Mouse (Mus musculus): ENCODE measurements around the gene Pacsin1. TPM values are rescaled to one million over a fixed set of nuclear protein-coding genes. Genes with fewer than 3 reads are reported as not detected.

Gene Pacsin1
- polyA plus RNA-seq, 1 experiment from 2014 or later = 1.8 TPM

DNA sequence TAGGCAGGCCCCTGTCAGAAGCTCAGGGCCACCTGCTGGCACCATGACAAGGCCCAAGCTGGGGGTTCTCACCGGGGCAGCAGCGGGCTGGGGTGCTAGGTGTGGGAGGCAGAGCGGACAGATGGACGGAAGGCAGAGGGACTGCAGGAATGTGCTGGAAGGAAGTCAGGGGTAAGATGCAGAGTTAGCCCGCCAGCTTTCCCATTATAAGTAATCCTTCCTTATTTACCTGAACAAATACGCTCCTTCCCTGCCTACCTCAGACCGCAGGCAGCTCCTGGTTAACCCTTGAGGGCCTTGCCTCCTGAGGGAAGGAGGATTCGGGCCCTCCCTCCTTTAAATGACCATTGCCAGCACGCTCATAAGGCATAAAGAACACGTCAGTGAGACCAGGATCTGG is 73.5 kb downstream of the Pacsin1 start, which contains the start of gene Spdef:
TSS of gene Spdef (minus strand) at position 186 of the 400 bp plus-strand sequence.
- Histone ChIP-seq H3K4me2 (replicated peaks; ENCODE audit: low read depth, low read length) (peak within 1 kb of the TSS; percentile 30), H3K9ac (replicated peaks; ENCODE audit: low read depth, low read length) (no peak within 1 kb of the TSS; the same call in 1 of the 2 replicates), H3K27me3 (ENCODE audit: control insufficient read depth, insufficient read depth, low read length) (no peaks in the 10 kb centered on the region), H3K4me3 (ENCODE audit: low read depth, low read length) (peak within 1 kb of the TSS; percentile 23), H3K4me1 (ENCODE audit: control insufficient read depth, insufficient read depth, low read length) (peaks cover 17% of the 10 kb centered on the region), H3K27ac (ENCODE audit: low read length) (peak within 1 kb of the TSS; percentile 44; the same call in 1 of the 2 replicates), H3K36me3 (ENCODE audit: control insufficient read depth, insufficient read depth, low read length) (no peaks in the 10 kb centered on the region), H3K9me3 (ENCODE audit: control insufficient read depth, low read depth, low read length) (no peaks in the 10 kb centered on the region; the same call in 1 of the 2 replicates)
- 57% methylated on average over 10 of the region's 10 CpGs for WGBS
- ATAC-seq (ENCODE audit: insufficient number of reproducible peaks, insufficient read depth, low FRiP score, low read depth) = no peak

DNA sequence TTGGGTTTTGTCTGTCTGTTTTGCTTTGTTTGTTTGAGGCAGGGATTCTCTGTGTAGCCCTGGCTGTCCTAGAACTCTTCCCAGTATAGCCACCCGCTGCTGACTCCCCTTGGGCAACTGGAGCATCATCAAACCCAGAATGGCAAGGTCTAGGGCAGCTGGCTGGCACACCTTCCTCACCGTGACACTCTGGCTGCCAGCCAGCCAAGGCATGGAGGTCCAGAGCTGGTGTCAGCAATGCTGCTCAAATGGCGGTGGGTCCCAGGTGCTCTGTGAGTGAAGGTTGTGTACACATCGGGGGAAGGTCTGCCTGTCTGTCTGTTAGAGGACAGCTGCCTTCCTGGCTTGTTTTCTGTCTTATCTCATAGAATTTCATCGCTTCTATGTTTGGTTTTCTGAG is 76.8 kb downstream of the Pacsin1 start:
- WGBS = 53% methylated on average over 5 of the region's 5 CpGs
- Histone ChIP-seq H3K9me3 (ENCODE audit: control insufficient read depth, low read depth, low read length) (no peaks in the 10 kb centered on the region; the same call in 1 of the 2 replicates), H3K36me3 (ENCODE audit: control insufficient read depth, insufficient read depth, low read length) (no peaks in the 10 kb centered on the region), H3K9ac (replicated peaks; ENCODE audit: low read depth, low read length) (no peak overlapping the region), H3K27ac (ENCODE audit: low read length) (no peak overlapping the region), H3K4me2 (replicated peaks; ENCODE audit: low read depth, low read length) (no peak overlapping the region), H3K4me3 (ENCODE audit: low read depth, low read length) (no peak overlapping the region), H3K4me1 (ENCODE audit: control insufficient read depth, insufficient read depth, low read length) (peaks cover 5% of the 10 kb centered on the region; the same call in 1 of the 2 replicates), H3K27me3 (ENCODE audit: control insufficient read depth, insufficient read depth, low read length) (no peaks in the 10 kb centered on the region)
- no peak for ATAC-seq (ENCODE audit: insufficient number of reproducible peaks, insufficient read depth, low FRiP score, low read depth)

DNA sequence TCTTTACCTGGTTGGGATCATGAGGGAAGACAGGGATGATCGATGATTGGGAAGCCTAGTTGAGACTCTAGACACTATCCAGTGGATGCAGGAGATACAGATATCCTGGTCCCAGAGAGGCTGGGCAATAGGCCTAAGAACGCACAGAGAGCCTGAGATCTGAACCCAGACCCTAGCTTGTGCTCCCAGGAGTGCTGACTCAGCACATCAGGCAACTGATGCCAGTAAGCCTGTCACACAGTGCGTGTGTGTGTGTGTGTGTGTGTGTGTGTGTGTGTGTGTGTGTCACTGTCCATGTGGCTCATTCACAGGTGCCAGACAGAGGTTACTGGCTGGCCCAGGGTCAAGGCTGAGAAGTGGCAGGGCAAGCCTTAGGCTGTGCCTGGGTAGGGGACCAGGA is 77.4 kb downstream of the Pacsin1 start:
- Histone ChIP-seq H3K4me1 (ENCODE audit: control insufficient read depth, insufficient read depth, low read length) (peaks cover 5% of the 10 kb centered on the region; the same call in 1 of the 2 replicates), H3K4me3 (ENCODE audit: low read depth, low read length) (no peak overlapping the region), H3K9ac (replicated peaks; ENCODE audit: low read depth, low read length) (no peak overlapping the region), H3K27me3 (ENCODE audit: control insufficient read depth, insufficient read depth, low read length) (no peaks in the 10 kb centered on the region), H3K9me3 (ENCODE audit: control insufficient read depth, low read depth, low read length) (no peaks in the 10 kb centered on the region; the same call in 1 of the 2 replicates), H3K36me3 (ENCODE audit: control insufficient read depth, insufficient read depth, low read length) (no peaks in the 10 kb centered on the region), H3K27ac (ENCODE audit: low read length) (no peak overlapping the region), H3K4me2 (replicated peaks; ENCODE audit: low read depth, low read length) (no peak overlapping the region)
- no peak for ATAC-seq (ENCODE audit: insufficient number of reproducible peaks, insufficient read depth, low FRiP score, low read depth)
- 82% methylated on average over 3 of the region's 3 CpGs for whole genome bisulfite sequencing

DNA sequence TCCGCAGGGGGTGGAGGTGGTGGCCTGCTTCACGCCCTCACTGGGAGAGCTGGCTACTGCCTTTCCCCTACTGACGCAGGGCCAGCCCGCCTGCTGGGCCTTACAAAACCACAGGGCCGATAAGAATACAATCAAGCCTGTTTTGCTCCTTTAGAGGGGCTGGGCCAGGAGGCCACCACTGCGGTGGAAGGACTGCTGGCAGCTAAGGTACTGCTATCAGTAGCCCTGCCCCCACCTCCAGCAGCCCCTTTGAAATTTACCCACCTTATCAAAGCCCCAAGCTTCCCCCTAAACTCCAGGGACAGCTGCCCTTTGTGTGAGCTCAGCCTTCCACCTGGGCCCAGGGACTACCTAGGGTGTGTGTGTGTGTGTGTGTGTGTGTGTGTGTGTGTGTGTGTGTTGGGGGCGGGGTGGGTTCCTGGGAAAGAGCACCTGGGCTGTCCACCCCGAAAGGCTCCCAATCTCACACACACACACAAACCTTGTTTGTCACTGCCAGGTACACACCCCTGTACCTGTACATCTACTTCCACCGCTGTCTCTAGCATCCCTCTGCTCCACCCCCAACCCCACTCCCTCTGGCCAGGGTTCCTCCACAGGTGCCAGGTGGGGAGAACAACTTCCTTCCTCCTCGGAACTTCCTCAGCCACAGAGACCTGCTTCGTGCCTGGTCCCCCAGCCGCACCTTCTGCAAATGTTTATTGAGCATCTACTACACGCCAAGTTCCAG is 79.2 kb downstream of the Pacsin1 start:
- Histone ChIP-seq H3K4me1 (ENCODE audit: control insufficient read depth, insufficient read depth, low read length) (peaks cover 5% of the 10 kb centered on the region; the same call in 1 of the 2 replicates), H3K27me3 (ENCODE audit: control insufficient read depth, insufficient read depth, low read length) (no peaks in the 10 kb centered on the region), H3K9ac (replicated peaks; ENCODE audit: low read depth, low read length) (no peak overlapping the region), H3K36me3 (ENCODE audit: control insufficient read depth, insufficient read depth, low read length) (no peaks in the 10 kb centered on the region), H3K4me3 (ENCODE audit: low read depth, low read length) (no peak overlapping the region), H3K27ac (ENCODE audit: low read length) (peak overlapping the region; percentile 63; the same call in 1 of the 2 replicates), H3K9me3 (ENCODE audit: control insufficient read depth, low read depth, low read length) (no peaks in the 10 kb centered on the region; the same call in 1 of the 2 replicates), H3K4me2 (replicated peaks; ENCODE audit: low read depth, low read length) (no peak overlapping the region)
- 20% methylated on average over 13 of the region's 13 CpGs for WGBS
- ATAC-seq (ENCODE audit: insufficient number of reproducible peaks, insufficient read depth, low FRiP score, low read depth) = peak; percentile 87

DNA sequence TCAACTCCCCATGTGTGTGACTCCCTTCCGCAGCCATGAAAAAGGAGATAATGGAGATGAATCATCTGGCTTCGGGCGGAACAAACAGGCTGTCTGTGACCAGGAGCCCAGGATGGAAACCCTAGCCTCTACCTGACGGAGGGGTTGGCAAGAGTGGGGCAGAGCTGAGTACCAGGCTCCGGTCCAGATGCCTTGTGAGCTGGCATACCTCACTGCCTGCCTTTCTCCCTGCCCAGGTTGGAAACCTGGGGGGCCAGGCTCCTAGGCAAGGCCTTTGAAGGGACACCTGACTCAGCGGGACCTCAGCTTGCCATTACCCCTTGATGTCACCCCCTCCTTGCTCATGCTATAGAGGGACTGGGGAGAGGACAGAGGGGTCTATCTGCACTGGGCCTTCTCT is 85.7 kb downstream of the Pacsin1 start:
- no peaks in the 10 kb centered on the region for H3K36me3 ChIP-seq (ENCODE audit: control insufficient read depth, insufficient read depth, low read length)
- H3K27me3 ChIP-seq (ENCODE audit: control insufficient read depth, insufficient read depth, low read length) = no peaks in the 10 kb centered on the region
- no peak overlapping the region for H3K9ac ChIP-seq (replicated peaks; ENCODE audit: low read depth, low read length)
- ATAC-seq (ENCODE audit: insufficient number of reproducible peaks, insufficient read depth, low FRiP score, low read depth) = no peak
- H3K4me2 ChIP-seq (replicated peaks; ENCODE audit: low read depth, low read length) = no peak overlapping the region
- no peak overlapping the region for H3K4me3 ChIP-seq (ENCODE audit: low read depth, low read length)
- H3K4me1 ChIP-seq (ENCODE audit: control insufficient read depth, insufficient read depth, low read length) = no peaks in the 10 kb centered on the region
- H3K9me3 ChIP-seq (ENCODE audit: control insufficient read depth, low read depth, low read length) = no peaks in the 10 kb centered on the region
- WGBS = 87% methylated on average over 6 of the region's 6 CpGs
- H3K27ac ChIP-seq (ENCODE audit: low read length) = no peak overlapping the region

DNA sequence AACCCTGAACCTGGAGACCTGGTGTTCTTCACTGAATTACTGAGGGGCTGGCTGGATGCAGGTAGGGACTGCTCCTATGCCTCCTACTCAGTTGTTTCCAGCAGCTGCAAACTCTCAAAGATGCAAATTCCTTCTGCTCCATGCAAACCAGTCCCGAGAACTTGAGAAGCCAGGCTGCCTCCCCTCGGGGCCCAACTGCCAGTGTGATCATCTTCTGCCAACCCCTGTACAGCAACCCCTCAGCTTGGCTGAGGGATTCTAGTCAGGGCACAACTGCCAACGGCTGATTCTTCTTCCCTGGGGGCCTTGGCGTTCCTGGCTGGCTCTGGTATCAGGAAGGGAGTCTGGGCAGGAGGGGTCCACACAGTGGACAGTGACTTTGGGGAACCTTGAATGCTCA is 91.1 kb downstream of the Pacsin1 start:
- no peak overlapping the region for H3K4me3 ChIP-seq (ENCODE audit: low read depth, low read length)
- no peaks in the 10 kb centered on the region for H3K27me3 ChIP-seq (ENCODE audit: control insufficient read depth, insufficient read depth, low read length)
- no peak overlapping the region for H3K27ac ChIP-seq (ENCODE audit: low read length)
- no peak overlapping the region for H3K9ac ChIP-seq (replicated peaks; ENCODE audit: low read depth, low read length)
- H3K9me3 ChIP-seq (ENCODE audit: control insufficient read depth, low read depth, low read length) = no peaks in the 10 kb centered on the region
- 0 out of 2 replicates have a peak, but pooled peaks cover 4% of the 10 kb centered on the region for H3K4me1 ChIP-seq (ENCODE audit: control insufficient read depth, insufficient read depth, low read length)
- WGBS = 43% methylated on average over 4 of the region's 4 CpGs
- no peaks in the 10 kb centered on the region for H3K36me3 ChIP-seq (ENCODE audit: control insufficient read depth, insufficient read depth, low read length)
- no peak for ATAC-seq (ENCODE audit: insufficient number of reproducible peaks, insufficient read depth, low FRiP score, low read depth)
- no peak overlapping the region for H3K4me2 ChIP-seq (replicated peaks; ENCODE audit: low read depth, low read length)

DNA sequence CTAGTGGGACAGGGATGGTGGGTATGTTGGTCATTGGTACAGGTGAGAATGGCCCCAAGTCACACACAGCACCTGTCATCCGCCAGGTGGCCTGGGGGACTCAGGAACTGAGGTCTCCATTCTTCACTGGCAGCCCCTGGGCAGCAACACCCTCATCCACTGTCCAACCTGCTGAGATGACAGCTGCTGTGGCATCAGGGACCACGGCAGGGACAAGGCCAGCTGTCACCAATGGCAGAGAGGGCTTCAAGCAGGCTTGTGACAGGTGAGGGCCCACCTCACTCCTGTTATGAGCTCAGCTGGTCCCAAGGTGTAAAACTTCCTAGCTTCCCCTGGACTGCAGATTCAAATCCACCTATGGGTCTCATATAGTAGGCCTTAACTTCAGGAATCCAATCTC is 92.8 kb downstream of the Pacsin1 start:
- H3K4me1 ChIP-seq (ENCODE audit: control insufficient read depth, insufficient read depth, low read length) = 0 out of 2 replicates have a peak, but pooled peaks cover 4% of the 10 kb centered on the region
- H3K36me3 ChIP-seq (ENCODE audit: control insufficient read depth, insufficient read depth, low read length) = no peaks in the 10 kb centered on the region
- H3K27me3 ChIP-seq (ENCODE audit: control insufficient read depth, insufficient read depth, low read length) = no peaks in the 10 kb centered on the region
- no peak overlapping the region for H3K4me3 ChIP-seq (ENCODE audit: low read depth, low read length)
- no peak for ATAC-seq (ENCODE audit: insufficient number of reproducible peaks, insufficient read depth, low FRiP score, low read depth)
- no peak overlapping the region for H3K27ac ChIP-seq (ENCODE audit: low read length)
- H3K9me3 ChIP-seq (ENCODE audit: control insufficient read depth, low read depth, low read length) = no peaks in the 10 kb centered on the region
- 87% methylated on average over 2 of the region's 2 CpGs for WGBS
- no peak overlapping the region for H3K4me2 ChIP-seq (replicated peaks; ENCODE audit: low read depth, low read length)
- no peak overlapping the region for H3K9ac ChIP-seq (replicated peaks; ENCODE audit: low read depth, low read length)

DNA sequence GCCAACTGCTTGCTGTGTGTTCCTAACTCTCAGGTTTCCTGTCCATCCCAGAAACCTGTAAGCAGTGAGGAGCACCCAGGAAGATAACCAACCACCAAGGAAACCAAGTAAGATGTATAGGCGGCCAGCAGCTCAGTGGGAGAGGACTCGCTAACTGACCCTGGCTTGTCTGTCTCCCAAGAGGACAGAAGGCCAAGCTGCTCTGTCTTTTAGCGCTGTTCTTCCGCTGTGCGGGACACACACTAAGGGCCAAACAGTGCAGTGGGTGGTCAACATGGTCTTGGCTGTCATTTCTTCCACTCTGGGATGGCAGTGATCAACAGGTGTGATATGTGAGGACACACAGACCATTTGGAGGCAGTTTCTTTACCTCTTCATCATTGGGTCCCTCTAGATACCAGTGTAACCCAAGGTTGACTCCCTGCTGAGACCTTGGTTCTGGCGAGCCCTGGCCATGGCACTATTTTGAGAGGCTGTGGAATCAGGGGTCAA is 95.2 kb downstream of the Pacsin1 start:
- Histone ChIP-seq H3K36me3 (ENCODE audit: control insufficient read depth, insufficient read depth, low read length) (no peaks in the 10 kb centered on the region), H3K27me3 (ENCODE audit: control insufficient read depth, insufficient read depth, low read length) (no peaks in the 10 kb centered on the region), H3K4me1 (ENCODE audit: control insufficient read depth, insufficient read depth, low read length) (0 out of 2 replicates have a peak, but pooled peaks cover 4% of the 10 kb centered on the region), H3K4me3 (ENCODE audit: low read depth, low read length) (no peak overlapping the region), H3K9me3 (ENCODE audit: control insufficient read depth, low read depth, low read length) (no peaks in the 10 kb centered on the region), H3K4me2 (replicated peaks; ENCODE audit: low read depth, low read length) (no peak overlapping the region), H3K27ac (ENCODE audit: low read length) (no peak overlapping the region), H3K9ac (replicated peaks; ENCODE audit: low read depth, low read length) (no peak overlapping the region)
- ATAC-seq (ENCODE audit: insufficient number of reproducible peaks, insufficient read depth, low FRiP score, low read depth) = no peak
- WGBS = 85% methylated on average over 6 of the region's 6 CpGs

Measured in stomach, embryonic 14.5 days (tissue).